Comparison of ENCODE assay signal across 27 mouse cellular contexts in genomic region chr14:11690066-11690465, GRCm38 (mm10).
"Had no signal": no experiment of that assay in that cellular context is flagged by ENCODE, and none has a peak within 500 bp of the region (broad histone marks: within the 10 kb centered on the region; RNA-seq: fewer than 3 reads in every experiment).

No protein-coding gene starts in this region.

- H3K4me2 ChIP-seq: heart, embryonic 12.5 days; hindbrain, embryonic 12.5 days; hindbrain, embryonic 14.5 days; kidney, embryonic 15.5 days; limb, embryonic 13.5 days; limb, embryonic 15.5 days; liver, embryonic 12.5 days had no signal

- H3K4me1 ChIP-seq: liver, embryonic 12.5 days had no signal

- H3K4me3 ChIP-seq: gastrocnemius, adult 2 months; heart, embryonic 10.5 days; heart, embryonic 12.5 days; hindbrain, embryonic 10.5 days; hindbrain, embryonic 12.5 days; kidney, embryonic 15.5 days; limb, embryonic 13.5 days; limb, embryonic 15.5 days; liver, embryonic 12.5 days had no signal

- ATAC-seq: hindbrain, postnatal 0 days; intestine, embryonic 16.5 days; liver, embryonic 12.5 days had no signal

- H3K27ac ChIP-seq: heart, embryonic 10.5 days; hindbrain, embryonic 10.5 days; hindbrain, embryonic 12.5 days; hindbrain, embryonic 14.5 days; kidney, embryonic 15.5 days; kidney, postnatal 0 days; limb, embryonic 13.5 days; limb, embryonic 15.5 days; liver, embryonic 12.5 days; liver, embryonic 14.5 days had no signal

- H3K9ac ChIP-seq: heart, embryonic 12.5 days; hindbrain, embryonic 12.5 days; hindbrain, embryonic 14.5 days; kidney, embryonic 15.5 days; limb, embryonic 13.5 days; limb, embryonic 15.5 days; liver, embryonic 12.5 days; liver, embryonic 14.5 days had no signal

- H3K27me3 ChIP-seq: heart, embryonic 12.5 days; hindbrain, embryonic 12.5 days; kidney, embryonic 15.5 days; limb, embryonic 13.5 days; limb, embryonic 15.5 days; liver, embryonic 12.5 days had no signal

- H3K9me3 ChIP-seq: heart, embryonic 10.5 days; heart, embryonic 12.5 days; hindbrain, embryonic 10.5 days; hindbrain, embryonic 12.5 days; kidney, embryonic 15.5 days; limb, embryonic 13.5 days; limb, embryonic 15.5 days; liver, embryonic 12.5 days had no signal

- DNase-seq: gastrocnemius, adult 2 months; gastrocnemius, postnatal 10 days; gastrocnemius, postnatal 25 days; heart, adult 18-20 months; heart, postnatal 10 days; heart, postnatal 4 days; kidney, adult 11 months; kidney, adult 2 months; kidney, adult 9 months; kidney, postnatal 14 days; kidney, postnatal 36 days; layer of hippocampus, adult 9-11 months; layer of hippocampus, postnatal 36 days; left cerebral cortex, postnatal 4 days had no signal

- H3K36me3 ChIP-seq: heart, embryonic 10.5 days; heart, embryonic 12.5 days; hindbrain, embryonic 10.5 days; hindbrain, embryonic 12.5 days; kidney, embryonic 15.5 days; limb, embryonic 13.5 days; limb, embryonic 15.5 days; liver, embryonic 12.5 days had no signal
